Mouse (Mus musculus): ENCODE results near the gene Ubtf.
A peak's percentile ranks its signal among the peaks of the same experiment; 100 is the strongest.
"Not testable (repeated sequence)": the region's sequence is repeated elsewhere in the genome, so short reads cannot be mapped to it uniquely, and the experiment has no call there.

The Ubtf gene

DNA sequence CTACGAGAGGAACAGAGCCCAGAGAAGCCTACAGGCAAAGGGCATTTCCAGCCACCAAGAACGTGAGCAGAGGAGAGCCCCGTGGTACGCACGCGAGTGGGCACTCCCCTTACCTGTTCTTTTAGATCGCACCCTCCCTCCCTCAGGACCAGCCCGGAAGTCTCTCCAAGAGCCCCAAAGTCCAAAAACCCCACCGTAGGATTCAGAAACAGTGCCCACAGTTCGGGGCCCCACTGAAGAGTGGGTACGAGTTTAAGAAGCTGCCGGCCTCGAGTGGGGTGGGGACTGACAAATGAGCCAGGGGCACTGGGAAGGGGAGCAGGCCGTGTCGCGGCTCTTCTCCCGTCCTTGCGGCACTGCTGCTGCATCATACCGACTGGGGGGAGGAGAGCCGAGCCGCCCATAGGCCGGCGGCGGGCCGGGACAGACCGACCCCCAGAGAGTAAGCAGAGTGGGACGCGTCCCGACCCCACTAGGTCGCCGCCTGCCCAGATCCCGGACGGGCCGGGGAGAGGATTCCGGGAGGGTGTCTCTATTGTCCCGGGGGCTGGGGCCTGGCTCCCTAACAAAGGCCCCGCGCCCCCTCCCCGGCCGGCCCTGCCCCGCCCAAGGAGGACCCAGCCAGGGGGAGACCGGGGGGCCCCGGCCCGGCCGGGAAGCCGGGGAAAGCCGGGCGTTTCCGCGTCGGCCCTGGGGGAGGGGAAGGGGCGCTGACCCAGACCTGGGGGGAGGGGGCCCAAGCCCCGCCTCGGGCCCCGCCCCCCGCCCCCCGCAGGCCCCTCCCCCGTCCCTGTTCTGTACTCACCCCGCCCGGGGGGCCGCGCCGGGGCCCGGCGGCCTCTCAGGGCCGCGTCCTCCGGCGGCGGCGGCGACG is 23.7 kb downstream of the Ubtf start:
- DNase-seq (ENCODE audit: low spot score in 2 of 2) = no peak

DNA sequence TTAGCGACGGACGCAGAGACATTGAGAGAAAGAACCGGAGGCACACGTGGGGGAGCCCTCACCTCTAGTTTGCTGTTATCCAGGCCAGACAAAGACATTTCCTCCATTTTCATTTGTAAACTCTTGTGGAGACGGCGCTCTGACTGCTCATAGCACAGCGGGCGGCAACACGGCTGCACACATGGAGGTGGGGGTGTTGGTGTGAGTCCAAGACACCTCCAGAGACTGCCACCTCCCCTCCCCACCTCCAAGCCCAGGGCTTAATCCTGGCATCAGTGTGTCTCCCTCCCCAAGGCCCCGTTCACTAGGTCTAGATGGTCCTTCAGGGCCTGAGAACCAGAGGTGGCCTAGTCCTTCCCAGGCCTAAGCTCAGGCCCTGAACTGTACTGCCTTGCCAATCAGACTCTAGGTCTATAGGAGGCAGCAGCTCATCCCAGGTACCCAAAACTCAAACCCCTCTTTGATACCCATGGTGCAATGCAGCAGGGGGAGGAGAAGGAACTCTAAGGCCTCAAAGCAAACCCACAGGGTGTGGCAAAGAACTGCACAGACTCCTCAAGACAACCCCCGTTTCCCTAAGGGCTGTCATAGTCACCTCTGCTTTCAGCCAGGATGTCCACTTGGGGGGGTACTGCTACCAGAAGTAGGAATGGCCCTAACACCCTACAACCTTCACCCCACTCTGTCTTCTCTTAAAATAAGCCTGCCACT is 24.5 kb downstream of the Ubtf start:
- DNase-seq (ENCODE audit: low spot score in 2 of 2) = peak in 1 of 2 experiments; percentile 56

GRCm38 (mm10) chr11:102294416-102294815 is 25.1 kb downstream of the Ubtf start:
- no peak for DNase-seq (ENCODE audit: low spot score in 2 of 2)

- DNase-seq (ENCODE audit: low spot score in 2 of 2) = no peak
These were observed 25.6 kb downstream of the Ubtf start for GRCm38 (mm10) chr11:102293971-102294370.

DNA sequence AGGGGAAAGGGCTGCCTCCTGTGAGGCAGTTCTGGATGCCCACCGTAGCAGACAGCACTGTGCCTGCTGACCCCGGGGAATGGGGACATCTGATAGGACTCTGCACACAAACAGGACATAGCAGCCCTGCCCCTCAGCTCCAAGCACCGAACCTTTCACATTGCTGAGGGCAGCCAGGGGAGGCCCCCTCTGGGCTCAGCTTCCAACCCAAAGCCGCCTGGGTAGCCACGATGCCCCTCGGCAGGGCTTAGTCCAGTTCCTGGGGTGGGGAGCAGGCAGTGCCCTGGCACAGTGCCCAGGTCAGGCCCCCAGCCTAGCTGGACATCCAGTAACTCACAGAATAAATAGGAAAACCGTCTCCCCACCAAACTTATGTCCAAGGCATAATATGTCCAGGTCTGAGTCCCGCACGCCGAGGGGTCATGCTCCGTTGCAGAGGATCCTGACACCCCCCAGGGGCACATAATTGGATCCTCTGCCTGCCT is 28.4 kb downstream of the Ubtf start:
- DNase-seq (ENCODE audit: low spot score in 2 of 2) = no peak

- no peak for DNase-seq (ENCODE audit: low spot score in 2 of 2)
These were observed 29.4 kb downstream of the Ubtf start for GRCm38 (mm10) chr11:102290141-102290540.

GRCm38 (mm10) chr11:102289511-102290100 is 29.9 kb downstream of the Ubtf start:
- no peak for DNase-seq (ENCODE audit: low spot score in 2 of 2)

GRCm38 (mm10) chr11:102288913-102289312 is 30.6 kb downstream of the Ubtf start:
- no peak for DNase-seq (ENCODE audit: low spot score in 2 of 2)

DNA sequence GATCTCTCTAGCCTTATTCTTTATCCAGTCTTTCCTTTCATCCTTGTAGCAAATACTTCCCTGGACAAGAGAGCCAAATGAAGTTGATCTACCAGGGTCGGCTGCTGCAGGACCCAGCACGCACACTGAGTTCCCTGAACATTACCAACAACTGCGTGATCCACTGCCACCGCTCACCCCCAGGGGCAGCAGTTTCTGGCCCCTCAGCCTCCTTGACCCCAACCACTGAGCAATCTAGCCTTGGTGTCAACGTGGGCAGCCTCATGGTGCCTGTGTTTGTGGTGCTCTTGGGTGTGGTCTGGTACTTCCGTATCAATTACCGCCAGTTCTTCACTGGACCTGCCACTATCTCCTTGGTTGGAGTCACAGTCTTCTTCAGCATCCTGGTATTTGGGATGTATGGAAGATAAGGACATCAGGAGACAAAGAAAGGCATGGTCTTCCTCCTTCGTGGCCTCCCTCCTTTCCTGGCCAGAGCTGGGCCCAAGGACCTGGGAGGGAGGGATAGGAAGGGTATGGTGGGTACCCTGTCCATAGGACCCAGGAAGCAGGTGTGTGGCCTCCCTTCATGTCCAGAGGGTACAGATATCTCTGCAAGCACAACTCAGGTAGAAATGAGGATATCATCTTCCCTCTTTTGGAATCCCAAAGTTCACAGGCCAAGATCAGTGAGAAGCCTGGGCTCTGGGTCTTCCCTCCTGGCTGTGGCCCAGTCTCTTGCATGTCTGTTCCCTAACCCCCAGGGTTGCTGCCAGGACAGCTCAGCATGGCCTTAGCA is 31.3 kb downstream of the Ubtf start:
- DNase-seq (ENCODE audit: low spot score in 2 of 2) = no peak

DNA sequence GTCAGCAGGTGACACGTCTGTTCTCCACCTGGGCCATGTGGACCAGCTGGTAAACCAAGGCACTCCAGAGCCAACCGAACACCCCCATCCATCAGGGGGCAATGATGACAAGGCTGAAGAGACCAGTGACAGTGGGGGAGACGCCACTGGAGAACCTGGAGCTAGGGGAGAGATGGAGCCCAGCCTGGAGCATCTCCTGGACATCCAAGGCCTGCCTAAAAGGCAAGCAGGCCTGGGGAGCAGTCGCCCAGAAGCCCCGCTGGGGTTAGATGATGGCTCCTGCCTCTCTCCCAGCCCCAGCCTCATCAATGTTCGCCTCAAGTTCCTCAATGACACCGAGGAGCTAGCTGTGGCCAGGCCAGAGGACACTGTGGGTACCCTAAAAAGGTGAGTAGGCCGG is 32.1 kb downstream of the Ubtf start:
- DNase-seq (ENCODE audit: low spot score in 2 of 2) = no peak

GRCm38 (mm10) chr11:102285095-102285834 is 34.3 kb downstream of the Ubtf start:
- no peak for DNase-seq (ENCODE audit: low spot score in 2 of 2)

DNA sequence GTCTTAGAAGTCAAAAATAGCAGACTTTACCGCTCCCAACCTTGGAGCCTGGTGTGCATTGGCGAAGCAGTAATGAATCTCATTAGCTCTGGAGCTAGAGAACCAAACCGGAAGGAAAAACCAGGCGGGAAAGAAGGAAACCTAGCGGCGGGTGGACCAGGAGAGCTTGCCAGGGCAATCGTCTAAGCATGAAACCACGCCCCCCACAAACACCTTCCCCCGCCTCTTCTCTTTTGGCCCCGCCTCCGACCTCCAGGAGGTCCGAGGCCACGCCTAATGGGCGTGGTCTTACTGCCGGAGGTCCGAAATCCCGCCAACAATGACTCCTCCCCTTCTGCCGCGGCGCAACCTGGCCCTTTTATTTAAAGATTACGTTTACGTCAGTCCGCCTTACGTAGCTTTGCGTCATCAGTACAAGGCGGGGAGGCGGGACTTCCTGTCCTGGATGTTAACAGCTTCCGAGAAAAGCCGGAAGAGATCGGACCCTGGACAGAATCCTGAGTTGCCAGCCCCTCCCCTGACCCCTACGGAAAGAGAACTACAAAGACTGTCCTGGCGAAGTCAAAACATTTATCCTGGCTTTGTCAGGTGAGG is 34.9 kb downstream of the Ubtf start, which contains the start of gene Tmub2:
Gene Tmub2 (plus strand): TSS at position 431 of the 594 bp plus-strand sequence.
- peak; percentile 95 to 98 for DNase-seq (ENCODE audit: low spot score in 2 of 2)

GRCm38 (mm10) chr11:102283922-102284321 is 35.6 kb downstream of the Ubtf start:
- DNase-seq (ENCODE audit: low spot score in 2 of 2) = no peak

- not testable (repeated sequence) for DNase-seq (ENCODE audit: low spot score in 2 of 2)
These were observed 39.3 kb downstream of the Ubtf start for GRCm38 (mm10) chr11:102280267-102280666.

DNA sequence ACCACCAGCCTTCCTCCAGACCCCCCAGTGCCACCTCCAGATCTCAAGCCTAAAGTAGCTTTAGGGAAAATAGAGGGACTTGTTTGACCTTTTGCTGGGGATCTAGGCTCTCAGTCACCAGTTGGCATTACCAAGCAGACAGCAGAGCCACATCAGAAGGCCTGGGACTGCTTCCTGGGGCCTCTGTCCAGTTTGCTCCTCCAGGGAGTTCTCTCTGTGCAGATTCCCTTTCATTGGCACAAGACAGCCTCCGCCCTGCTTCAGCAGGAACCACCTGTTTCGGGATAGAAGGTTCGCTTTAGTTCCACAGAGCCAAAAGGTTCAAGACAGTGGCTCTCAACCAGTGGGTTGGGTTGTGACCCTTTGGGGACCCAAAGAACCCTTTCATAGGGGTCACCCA is 39.9 kb downstream of the Ubtf start:
- no peak for DNase-seq (ENCODE audit: low spot score in 2 of 2)

DNA sequence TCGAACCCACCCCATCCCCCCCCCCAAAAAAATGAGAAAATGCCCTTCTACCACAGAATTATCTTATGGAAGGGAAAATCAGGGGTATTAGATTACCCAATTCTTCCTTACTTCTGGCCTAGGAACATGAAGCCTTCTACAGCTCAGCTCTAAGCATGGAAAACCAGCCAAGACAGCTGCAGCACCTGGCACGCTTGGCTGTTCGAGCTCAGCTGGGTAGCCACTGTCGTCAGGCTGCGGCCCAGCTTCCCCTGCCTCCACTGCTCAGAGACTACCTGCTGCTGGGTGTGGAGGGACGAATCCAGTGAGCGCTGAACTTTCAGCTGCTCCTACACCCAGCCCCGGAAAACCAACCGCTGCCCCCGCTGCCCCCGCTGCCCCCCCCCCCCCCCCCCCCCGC is 41.8 kb downstream of the Ubtf start:
- no peak for DNase-seq (ENCODE audit: low spot score in 2 of 2)

GRCm38 (mm10) chr11:102276411-102276915 is 43.1 kb downstream of the Ubtf start:
- no peak for DNase-seq (ENCODE audit: low spot score in 2 of 2)

DNA sequence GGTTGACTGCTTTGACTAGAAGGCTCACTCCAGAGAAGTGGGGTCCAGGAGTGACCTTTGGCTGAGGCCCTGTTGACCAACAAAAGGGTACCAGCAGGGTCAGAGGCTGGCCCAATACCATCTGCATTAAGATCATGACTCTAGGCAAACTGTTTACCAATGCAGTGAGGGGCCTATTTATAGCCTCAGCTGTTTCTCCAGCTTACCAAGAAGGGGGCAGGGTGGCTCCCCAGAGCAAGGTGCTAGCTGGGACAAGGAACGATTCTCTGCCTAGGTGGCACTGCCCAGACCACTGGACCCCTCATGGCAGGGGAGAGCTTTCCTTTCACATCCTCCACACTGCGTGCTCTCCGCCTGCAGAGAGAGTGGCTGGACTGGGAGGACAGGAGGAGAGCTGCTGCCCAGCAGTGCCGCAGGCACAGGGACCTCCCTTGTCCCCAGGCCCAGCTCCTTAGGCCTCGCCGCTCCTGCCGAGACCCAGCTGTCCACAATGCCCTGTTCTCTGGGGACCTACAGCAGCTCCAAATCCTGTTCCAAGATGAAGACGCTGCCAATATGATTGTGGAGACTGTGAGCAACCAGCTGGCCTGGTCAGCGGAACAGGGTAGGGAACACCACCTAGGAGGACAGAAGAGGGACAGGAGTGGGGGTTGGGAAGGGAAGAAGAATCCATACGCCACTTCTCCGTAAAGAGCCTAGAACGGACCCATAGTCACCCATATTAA is 50.9 kb downstream of the Ubtf start, which contains the start of gene Asb16:
Gene Asb16 (plus strand): TSS at position 224 of the 725 bp plus-strand sequence.
- no peak for DNase-seq (ENCODE audit: low spot score in 2 of 2)

- peak in 1 of 2 experiments; percentile 74 for DNase-seq (ENCODE audit: low spot score in 2 of 2)
These were observed 52.1 kb downstream of the Ubtf start for GRCm38 (mm10) chr11:102267480-102267879.

Data from left cerebral cortex, adult 9 months (tissue).